ENCODE assay signal across 22 mouse cellular contexts in genomic region chr5:132491508-132491907, GRCm38 (mm10). TPM values are rescaled to one million over a fixed set of nuclear protein-coding genes. Genes with fewer than 3 reads are reported as not detected.
DNase-seq lines count a peak whose midpoint lies in the region; ATAC-seq and TF ChIP-seq lines count a peak whose summit lies in the region.
"Had no signal": no experiment of that assay in that cellular context is flagged by ENCODE, and none has a peak within 500 bp of the region (broad histone marks: within the 10 kb centered on the region; RNA-seq: fewer than 3 reads in every experiment).

No protein-coding gene starts in this region.

- H3K9ac ChIP-seq in intestine, embryonic 15.5 days, result no peak overlapping the region
- no peak overlapping the region for H3K9ac ChIP-seq in stomach, postnatal 0 days (ENCODE audit: low read length)
- H3K9ac ChIP-seq in forebrain, embryonic 15.5 days (replicated peaks), result no peak overlapping the region
- H3K9ac ChIP-seq: hindbrain, embryonic 15.5 days; neural tube, embryonic 15.5 days had no signal

- no peak for TF ChIP-seq CTCF in stomach, postnatal 0 days (IDR thresholded peaks at IDR 0.05; ENCODE audit: low read depth)

- ATAC-seq in intestine, embryonic 15.5 days, result peak; percentile 85
- no peak for ATAC-seq in stomach, postnatal 0 days (ENCODE audit: low FRiP score, low TSS enrichment)
- no peak for ATAC-seq in forebrain, embryonic 15.5 days (replicated peaks)
- ATAC-seq: midbrain, embryonic 16.5 days had no signal

- no peak overlapping the region for H3K4me2 ChIP-seq in intestine, embryonic 15.5 days (replicated peaks)
- no peak overlapping the region for H3K4me2 ChIP-seq in stomach, postnatal 0 days (replicated peaks; ENCODE audit: low read depth)
- no peak overlapping the region for H3K4me2 ChIP-seq in forebrain, embryonic 15.5 days (replicated peaks)
- H3K4me2 ChIP-seq: hindbrain, embryonic 15.5 days; neural tube, embryonic 15.5 days had no signal

- DNase-seq in R1 (ENCODE audit: low read depth, low spot score), result peak; percentile 28
- peak; percentile 66 for DNase-seq in embryo, embryonic 10 days (ENCODE audit: low spot score)
- DNase-seq in stomach, postnatal 0 days (ENCODE audit: low spot score), result peak; percentile 16
- DNase-seq in lung, postnatal 36 days, result no peak
- no peak for DNase-seq in T-cell, adult 2 months (ENCODE audit: low spot score)
- DNase-seq: cerebellum, postnatal 10 days; gastrocnemius, postnatal 36 days; kidney, adult 11 months; kidney, postnatal 10 days; liver; right cerebral cortex, adult 18-20 months; right cerebral cortex, postnatal 4 days; thymus, postnatal 14 days had no signal

- peaks cover 13% of the 10 kb centered on the region for H3K4me1 ChIP-seq in intestine, embryonic 15.5 days (replicated peaks)
- peaks cover 5% of the 10 kb centered on the region; the same call in 1 of the 2 replicates for H3K4me1 ChIP-seq in stomach, postnatal 0 days (replicated peaks; ENCODE audit: control insufficient read depth, insufficient read depth)
- peaks cover 50% of the 10 kb centered on the region for H3K4me1 ChIP-seq in forebrain, embryonic 15.5 days

- no peak for TF ChIP-seq EP300 in stomach, postnatal 0 days (optimal IDR thresholded peaks at IDR 0.05)

- H3K36me3 ChIP-seq in intestine, embryonic 15.5 days, result no peaks in the 10 kb centered on the region
- H3K36me3 ChIP-seq in stomach, postnatal 0 days (ENCODE audit: control insufficient read depth, insufficient read depth, low read length), result no peaks in the 10 kb centered on the region
- no peaks in the 10 kb centered on the region for H3K36me3 ChIP-seq in forebrain, embryonic 15.5 days
- H3K36me3 ChIP-seq: heart, embryonic 10.5 days; hindbrain, embryonic 15.5 days; limb, embryonic 10.5 days; neural tube, embryonic 15.5 days had no signal

- no peaks in the 10 kb centered on the region for H3K9me3 ChIP-seq in intestine, embryonic 15.5 days
- H3K9me3 ChIP-seq in stomach, postnatal 0 days (ENCODE audit: control insufficient read depth, low read length), result no peaks in the 10 kb centered on the region
- no peaks in the 10 kb centered on the region for H3K9me3 ChIP-seq in forebrain, embryonic 15.5 days
- H3K9me3 ChIP-seq: heart, embryonic 10.5 days; hindbrain, embryonic 15.5 days; limb, embryonic 10.5 days; neural tube, embryonic 15.5 days had no signal

- no peak overlapping the region for H3K4me3 ChIP-seq in intestine, embryonic 15.5 days (replicated peaks)
- no peak overlapping the region for H3K4me3 ChIP-seq in stomach, postnatal 0 days (ENCODE audit: low read depth, low read length)
- no peak overlapping the region for H3K4me3 ChIP-seq in forebrain, embryonic 15.5 days
- H3K4me3 ChIP-seq: heart, embryonic 10.5 days; hindbrain, embryonic 15.5 days; limb, embryonic 10.5 days; myocyte; neural tube, embryonic 15.5 days had no signal

- WGBS in intestine, embryonic 15.5 days, result 55% methylated on average over 4 of the region's 4 CpGs
- WGBS in stomach, postnatal 0 days, result 41% methylated on average over 4 of the region's 4 CpGs
- 26% methylated on average over 4 of the region's 4 CpGs for WGBS in forebrain, embryonic 15.5 days

- peak overlapping the region; percentile 20; the same call in 1 of the 2 replicates for H3K27ac ChIP-seq in intestine, embryonic 15.5 days
- H3K27ac ChIP-seq in stomach, postnatal 0 days (replicated peaks), result peak overlapping the region; percentile 24; the same call in 1 of the 2 replicates
- H3K27ac ChIP-seq in forebrain, embryonic 15.5 days (replicated peaks), result no peak overlapping the region
- H3K27ac ChIP-seq: heart, embryonic 10.5 days; hindbrain, embryonic 15.5 days; limb, embryonic 10.5 days; macrophage; neural tube, embryonic 15.5 days had no signal

- no peaks in the 10 kb centered on the region for H3K27me3 ChIP-seq in intestine, embryonic 15.5 days (replicated peaks)
- H3K27me3 ChIP-seq in stomach, postnatal 0 days (ENCODE audit: control insufficient read depth, insufficient read depth, low read length), result no peaks in the 10 kb centered on the region
- no peaks in the 10 kb centered on the region for H3K27me3 ChIP-seq in forebrain, embryonic 15.5 days
- H3K27me3 ChIP-seq: hindbrain, embryonic 15.5 days; neural tube, embryonic 15.5 days had no signal

RNA-seq across cellular contexts. Expression of gene Auts2, which starts 51.6 kb away (rescaled TPM):
- polyA plus RNA-seq in intestine, embryonic 15.5 days (2015; fragmentation: Nextera tagmentation; extraction: Ambion mirVana), result 19.0 and 21.2 TPM in 2 replicates
- 7.3 and 8.5 TPM in 2 replicates for polyA plus RNA-seq in stomach, postnatal 0 days (2015; fragmentation: Nextera tagmentation; extraction: Ambion mirVana)
- polyA plus RNA-seq in forebrain, embryonic 15.5 days (2015; fragmentation: Nextera tagmentation; extraction: Ambion mirVana), result 94.3 and 105 TPM in 2 replicates

Comparison
In these comparisons a context has a peak if more than half of its experiments do, and no peak if none do; other contexts are left out.
1. DNase-seq: peak in R1 (single experiment), embryo, embryonic 10 days (single experiment) and stomach, postnatal 0 days (single experiment); none in lung, postnatal 36 days (single experiment) and T-cell, adult 2 months (single experiment).